Mouse (Mus musculus) embryonic fibroblast, embryonic 13.5 days (primary cell): ENCODE data around the gene Acad11.

ENCODE experiments used
- CTCF ChIP-seq: IDR thresholded peaks from 2 replicates; pipeline ENCODE4 v1.5.1; 2011; ENCODE audit warnings: mild to moderate bottlenecking, control low read depth, low read length, moderate library complexity, borderline replicate concordance; ENCODE audit not compliant: insufficient read depth
- POLR2A ChIP-seq: IDR thresholded peaks from 2 replicates; pipeline ENCODE4 v1.6.1; 2011; ENCODE audit warnings: low read depth, mild to moderate bottlenecking, control low read depth, low read length, moderate library complexity

GRCm38 (mm10) chr9:104034231-104034630 lies 28.9 kb upstream of the Acad11 start:
- TF ChIP-seq CTCF (no peak), POLR2A (no peak)
